Mouse (Mus musculus): ENCODE measurements at regions not wholly inside any gene's neighbourhood (a gene's known extent, or its start where the extent isn't known, plus 50 kb on each side); places are given as distances from the start of the nearest gene placed in this dataset.

- TF ChIP-seq CTCF (IDR thresholded peaks at IDR 0.05; ENCODE audit: low read depth) = no peak
- no peak for TF ChIP-seq EP300 (IDR thresholded peaks at IDR 0.05; ENCODE audit: low read depth)
Observed at GRCm38 (mm10) chr17:51382552-51382951, 203.4 kb upstream of the Tbc1d5 start.
